Mouse (Mus musculus): ENCODE measurements around the gene Topbp1. TPM values are rescaled to one million over a fixed set of nuclear protein-coding genes. Genes with fewer than 3 reads are reported as not detected.

Gene Topbp1
- polyA plus RNA-seq, 1 experiment from 2014 or later: 64.7 TPM

GRCm38 (mm10) chr9:103372271-103373010 lies 67.4 kb downstream of the Topbp1 start:
- no peak overlapping the region for H3K9ac ChIP-seq
- H3K4me3 ChIP-seq: no peak overlapping the region
- H3K9me3 ChIP-seq (replicated peaks): no peaks in the 10 kb centered on the region
- no peak for ATAC-seq (ENCODE audit: insufficient number of reproducible peaks, low FRiP score)
- no peaks in the 10 kb centered on the region for H3K27me3 ChIP-seq (replicated peaks)
- H3K4me1 ChIP-seq (replicated peaks): peaks cover 25% of the 10 kb centered on the region
- 53% methylated on average over 5 of the region's 5 CpGs for WGBS
- H3K4me2 ChIP-seq: no peak overlapping the region
- H3K27ac ChIP-seq (ENCODE audit: poor library complexity, severe bottlenecking): no peak overlapping the region
- no peaks in the 10 kb centered on the region for H3K36me3 ChIP-seq

- peaks cover 21% of the 10 kb centered on the region for H3K4me1 ChIP-seq (replicated peaks)
- H3K27me3 ChIP-seq (replicated peaks): no peaks in the 10 kb centered on the region
- no peak overlapping the region for H3K27ac ChIP-seq (ENCODE audit: poor library complexity, severe bottlenecking)
- 52% methylated on average over 7 of the region's 7 CpGs for WGBS
- no peak overlapping the region for H3K9ac ChIP-seq
- no peak for ATAC-seq (ENCODE audit: insufficient number of reproducible peaks, low FRiP score)
- H3K4me2 ChIP-seq: no peak overlapping the region
- H3K9me3 ChIP-seq (replicated peaks): no peaks in the 10 kb centered on the region
- no peak overlapping the region for H3K4me3 ChIP-seq
- no peaks in the 10 kb centered on the region for H3K36me3 ChIP-seq
These were observed 71.6 kb downstream of the Topbp1 start for GRCm38 (mm10) chr9:103376346-103377320.

GRCm38 (mm10) chr9:103378686-103379085 lies 73.7 kb downstream of the Topbp1 start:
- Histone ChIP-seq H3K27ac (ENCODE audit: poor library complexity, severe bottlenecking) (no peak overlapping the region), H3K4me3 (no peak overlapping the region), H3K4me2 (no peak overlapping the region), H3K36me3 (no peaks in the 10 kb centered on the region), H3K9ac (no peak overlapping the region), H3K27me3 (replicated peaks) (no peaks in the 10 kb centered on the region), H3K9me3 (replicated peaks) (no peaks in the 10 kb centered on the region), H3K4me1 (replicated peaks) (peaks cover 20% of the 10 kb centered on the region)
- 65% methylated on average over 10 of the region's 10 CpGs for WGBS
- no peak for ATAC-seq (ENCODE audit: insufficient number of reproducible peaks, low FRiP score)

- Histone ChIP-seq H3K27ac (ENCODE audit: poor library complexity, severe bottlenecking) (no peak overlapping the region; the same call in 1 of the 2 replicates), H3K4me2 (no peak overlapping the region), H3K4me3 (no peak overlapping the region), H3K9me3 (replicated peaks) (no peaks in the 10 kb centered on the region), H3K27me3 (replicated peaks) (no peaks in the 10 kb centered on the region), H3K9ac (no peak overlapping the region), H3K4me1 (replicated peaks) (peaks cover 20% of the 10 kb centered on the region), H3K36me3 (no peaks in the 10 kb centered on the region)
- no peak for ATAC-seq (ENCODE audit: insufficient number of reproducible peaks, low FRiP score)
- 43% methylated on average over 9 of the region's 9 CpGs for WGBS
These were observed 74.2 kb downstream of the Topbp1 start for GRCm38 (mm10) chr9:103379199-103379598.

- H3K27me3 ChIP-seq (replicated peaks): no peaks in the 10 kb centered on the region
- H3K36me3 ChIP-seq: no peaks in the 10 kb centered on the region
- no peak overlapping the region for H3K9ac ChIP-seq
- no peak overlapping the region for H3K27ac ChIP-seq (ENCODE audit: poor library complexity, severe bottlenecking)
- no peak overlapping the region for H3K4me3 ChIP-seq
- peaks cover 20% of the 10 kb centered on the region for H3K4me1 ChIP-seq (replicated peaks)
- no peak overlapping the region for H3K4me2 ChIP-seq
- ATAC-seq (ENCODE audit: insufficient number of reproducible peaks, low FRiP score): no peak
- H3K9me3 ChIP-seq (replicated peaks): no peaks in the 10 kb centered on the region
- WGBS: 80% methylated on average over 4 of the region's 4 CpGs
These were observed 75.6 kb downstream of the Topbp1 start for GRCm38 (mm10) chr9:103380566-103380965.

GRCm38 (mm10) chr9:103382989-103383388 lies 78.0 kb downstream of the Topbp1 start:
- H3K36me3 ChIP-seq: no peaks in the 10 kb centered on the region
- no peak for ATAC-seq (ENCODE audit: insufficient number of reproducible peaks, low FRiP score)
- H3K27ac ChIP-seq (ENCODE audit: poor library complexity, severe bottlenecking): no peak overlapping the region
- WGBS: 49% methylated on average over 6 of the region's 6 CpGs
- H3K4me1 ChIP-seq (replicated peaks): peaks cover 18% of the 10 kb centered on the region
- H3K4me3 ChIP-seq: no peak overlapping the region
- no peaks in the 10 kb centered on the region for H3K27me3 ChIP-seq (replicated peaks)
- H3K9me3 ChIP-seq (replicated peaks): no peaks in the 10 kb centered on the region
- no peak overlapping the region for H3K9ac ChIP-seq
- H3K4me2 ChIP-seq: no peak overlapping the region

GRCm38 (mm10) chr9:103383576-103383975 lies 78.6 kb downstream of the Topbp1 start:
- Histone ChIP-seq H3K27ac (ENCODE audit: poor library complexity, severe bottlenecking) (no peak overlapping the region), H3K9me3 (replicated peaks) (no peaks in the 10 kb centered on the region), H3K9ac (no peak overlapping the region), H3K4me3 (no peak overlapping the region), H3K4me2 (no peak overlapping the region), H3K4me1 (replicated peaks) (peaks cover 18% of the 10 kb centered on the region), H3K36me3 (no peaks in the 10 kb centered on the region), H3K27me3 (replicated peaks) (no peaks in the 10 kb centered on the region)
- ATAC-seq (ENCODE audit: insufficient number of reproducible peaks, low FRiP score): no peak
- 83% methylated on average over 1 of the region's 1 CpGs for WGBS

GRCm38 (mm10) chr9:103384141-103384796 lies 79.3 kb downstream of the Topbp1 start:
- no peak for ATAC-seq (ENCODE audit: insufficient number of reproducible peaks, low FRiP score)
- Histone ChIP-seq H3K9ac (no peak overlapping the region), H3K9me3 (replicated peaks) (no peaks in the 10 kb centered on the region), H3K4me2 (no peak overlapping the region), H3K36me3 (no peaks in the 10 kb centered on the region), H3K4me3 (no peak overlapping the region), H3K4me1 (replicated peaks) (peaks cover 15% of the 10 kb centered on the region), H3K27ac (ENCODE audit: poor library complexity, severe bottlenecking) (no peak overlapping the region), H3K27me3 (replicated peaks) (no peaks in the 10 kb centered on the region)
- WGBS: 76% methylated on average over 4 of the region's 4 CpGs

GRCm38 (mm10) chr9:103385600-103385999 lies 80.6 kb downstream of the Topbp1 start:
- Histone ChIP-seq H3K27me3 (replicated peaks) (no peaks in the 10 kb centered on the region), H3K9ac (no peak overlapping the region), H3K9me3 (replicated peaks) (no peaks in the 10 kb centered on the region), H3K36me3 (no peaks in the 10 kb centered on the region), H3K27ac (ENCODE audit: poor library complexity, severe bottlenecking) (no peak overlapping the region), H3K4me1 (replicated peaks) (peaks cover 12% of the 10 kb centered on the region; the same call in 1 of the 2 replicates), H3K4me2 (no peak overlapping the region), H3K4me3 (no peak overlapping the region)
- ATAC-seq (ENCODE audit: insufficient number of reproducible peaks, low FRiP score): no peak
- WGBS: 38% methylated on average over 1 of the region's 1 CpGs

- Histone ChIP-seq H3K9me3 (replicated peaks) (no peaks in the 10 kb centered on the region), H3K4me3 (no peak overlapping the region), H3K4me1 (replicated peaks) (peaks cover 14% of the 10 kb centered on the region), H3K27me3 (replicated peaks) (no peaks in the 10 kb centered on the region), H3K36me3 (no peaks in the 10 kb centered on the region), H3K4me2 (no peak overlapping the region), H3K9ac (no peak overlapping the region), H3K27ac (ENCODE audit: poor library complexity, severe bottlenecking) (no peak overlapping the region)
- ATAC-seq (ENCODE audit: insufficient number of reproducible peaks, low FRiP score): no peak
- WGBS: 49% methylated on average over 5 of the region's 5 CpGs
These were observed 81.6 kb downstream of the Topbp1 start for GRCm38 (mm10) chr9:103386573-103386972.

Measured in heart, embryonic 12.5 days (tissue).